Mouse (Mus musculus) liver, embryonic 13.5 days (tissue): Measurements from ENCODE around the gene 1700030K09Rik. TPM values are rescaled to one million over a fixed set of nuclear protein-coding genes. Genes with fewer than 3 reads are reported as not detected.
A peak's percentile ranks its signal among the peaks of the same experiment; 100 is the strongest.

Experiments
- ATAC-seq: fragments of 200-750 bp; cut with Nextera tagmentation; 2 replicates; pipeline ENCODE4 v1.8.0; 2017; ENCODE audit warnings: low read depth, mild to moderate bottlenecking, moderate number of reproducible peaks, moderate library complexity
- DNase-seq: peaks from one replicate; pipeline ENCODE4 v3.0.0; 2022
- H3K27ac ChIP-seq: fragments of 300-500 bp; sonication (generic); 2 replicates; pipeline ENCODE4 v1.5.1; 2015; ENCODE audit warnings: moderate library complexity, mild to moderate bottlenecking, inconsistent platforms
- H3K27me3 ChIP-seq: fragments of 300-500 bp; sonication (generic); 2 replicates; pipeline ENCODE4 v1.6.1; 2015; ENCODE audit warnings: mild to moderate bottlenecking, inconsistent platforms
- H3K36me3 ChIP-seq: fragments of 300-500 bp; sonication (generic); 2 replicates; pipeline ENCODE4 v1.6.1; 2015; ENCODE audit warnings: mild to moderate bottlenecking, inconsistent platforms
- H3K4me1 ChIP-seq: fragments of 300-500 bp; sonication (generic); replicated peaks from 2 replicates; pipeline ENCODE4 v1.6.1; 2015; ENCODE audit warnings: inconsistent platforms
- H3K4me2 ChIP-seq: fragments of 300-500 bp; sonication (generic); 2 replicates; pipeline ENCODE4 v1.6.1; 2015; ENCODE audit warnings: inconsistent platforms, mild to moderate bottlenecking, moderate library complexity
- H3K4me3 ChIP-seq: fragments of 300-500 bp; sonication (generic); replicated peaks from 2 replicates; pipeline ENCODE4 v1.5.1; 2015; ENCODE audit warnings: mild to moderate bottlenecking, inconsistent platforms
- H3K9ac ChIP-seq: fragments of 300-500 bp; sonication (generic); 2 replicates; pipeline ENCODE4 v1.6.1; 2015; ENCODE audit warnings: mild to moderate bottlenecking, inconsistent platforms
- H3K9me3 ChIP-seq: fragments of 300-500 bp; sonication (generic); replicated peaks from 2 replicates; pipeline ENCODE4 v1.6.1; 2016; ENCODE audit warnings: inconsistent platforms
- WGBS: fragments of 180-500 bp; shearing (Covaris S2); methylation state at CpG from one replicate; pipeline ENCODE4 v1.1.7; 2015; ENCODE audit not compliant: insufficient replicate concordance; 5-methylcytosine and 5-hydroxymethylcytosine counted together
- polyA plus RNA-seq: library from polyadenylated mRNA; unstranded; fragments of >200 nt; fragmentation: Nextera tagmentation; extraction: Ambion mirVana; gene quantifications from 2 replicates; pipeline ENCODE4 v1.2.1, GENCODE M21; 2015

Gene 1700030K09Rik
- polyA plus RNA-seq, 1 experiment from 2014 or later: 4.2 TPM

GRCm38 (mm10) chr8:72459881-72460533 lies 16.3 kb downstream of the 1700030K09Rik start:
- Histone ChIP-seq H3K36me3 (peaks cover 74% of the 10 kb centered on the region), H3K4me3 (no peak overlapping the region), H3K9ac (no peak overlapping the region), H3K9me3 (no peaks in the 10 kb centered on the region), H3K4me1 (no peaks in the 10 kb centered on the region), H3K27me3 (no peaks in the 10 kb centered on the region), H3K4me2 (no peak overlapping the region), H3K27ac (no peak overlapping the region)
- ATAC-seq: no peak
- no peak for DNase-seq
- 85% methylated on average over 4 of the region's 4 CpGs for WGBS

- no peak for ATAC-seq
- no peak overlapping the region for H3K9ac ChIP-seq
- H3K4me3 ChIP-seq: no peak overlapping the region
- no peak overlapping the region for H3K4me2 ChIP-seq
- no peak for DNase-seq
- no peaks in the 10 kb centered on the region for H3K9me3 ChIP-seq
- peaks cover 100% of the 10 kb centered on the region for H3K36me3 ChIP-seq
- WGBS: 93% methylated on average over 10 of the region's 10 CpGs
- no peaks in the 10 kb centered on the region for H3K4me1 ChIP-seq
- no peak overlapping the region for H3K27ac ChIP-seq
- H3K27me3 ChIP-seq: no peaks in the 10 kb centered on the region
Measured at GRCm38 (mm10) chr8:72464211-72464610, 20.5 kb downstream of the 1700030K09Rik start.

GRCm38 (mm10) chr8:72469243-72469642 lies 25.6 kb downstream of the 1700030K09Rik start:
- ATAC-seq: no peak
- H3K27ac ChIP-seq: no peak overlapping the region
- H3K4me2 ChIP-seq: no peak overlapping the region

GRCm38 (mm10) chr8:72469984-72470383 lies 26.3 kb downstream of the 1700030K09Rik start:
- H3K9me3 ChIP-seq: no peaks in the 10 kb centered on the region
- DNase-seq (no peak), ATAC-seq (no peak)
- no peak overlapping the region for H3K4me2 ChIP-seq
- H3K36me3 ChIP-seq: peaks cover 87% of the 10 kb centered on the region
- peaks cover 22% of the 10 kb centered on the region for H3K4me1 ChIP-seq
- 83% methylated on average over 8 of the region's 8 CpGs for WGBS
- no peak overlapping the region for H3K27ac ChIP-seq
- no peak overlapping the region for H3K9ac ChIP-seq
- H3K27me3 ChIP-seq: no peaks in the 10 kb centered on the region
- no peak overlapping the region for H3K4me3 ChIP-seq

More at GRCm38 (mm10) chr8:72469243-72469642, 25.6 kb downstream of the 1700030K09Rik start:
- H3K36me3 ChIP-seq: peaks cover 94% of the 10 kb centered on the region
- no peak for DNase-seq
- H3K9me3 ChIP-seq: no peaks in the 10 kb centered on the region
- no peak overlapping the region for H3K4me3 ChIP-seq
- 69% methylated on average over 2 of the region's 2 CpGs for WGBS
- peaks cover 19% of the 10 kb centered on the region for H3K4me1 ChIP-seq
- H3K9ac ChIP-seq: no peak overlapping the region
- no peaks in the 10 kb centered on the region for H3K27me3 ChIP-seq

GRCm38 (mm10) chr8:72470684-72471083 lies 27.0 kb downstream of the 1700030K09Rik start:
- ATAC-seq (no peak), DNase-seq (no peak)
- H3K4me3 ChIP-seq: no peak overlapping the region
- peaks cover 80% of the 10 kb centered on the region for H3K36me3 ChIP-seq
- no peak overlapping the region for H3K4me2 ChIP-seq
- no peaks in the 10 kb centered on the region for H3K27me3 ChIP-seq
- H3K9ac ChIP-seq: no peak overlapping the region
- peaks cover 26% of the 10 kb centered on the region for H3K4me1 ChIP-seq
- no peak overlapping the region for H3K27ac ChIP-seq
- no peaks in the 10 kb centered on the region for H3K9me3 ChIP-seq
- 90% methylated on average over 7 of the region's 7 CpGs for WGBS

- no peaks in the 10 kb centered on the region for H3K27me3 ChIP-seq
- peak within 1 kb of the TSS; percentile 77 for H3K4me3 ChIP-seq
- WGBS: under 1% methylated on average over 80 of the region's 80 CpGs
- peaks cover 47% of the 10 kb centered on the region for H3K4me1 ChIP-seq
- peak within 1 kb of the TSS; percentile 91 for H3K27ac ChIP-seq
- peak within 1 kb of the TSS; percentile 89 for H3K9ac ChIP-seq
- peak; percentile 94 for ATAC-seq
- no peaks in the 10 kb centered on the region for H3K9me3 ChIP-seq
- DNase-seq: peak; percentile 96
- H3K4me2 ChIP-seq: peak within 1 kb of the TSS; percentile 98
- H3K36me3 ChIP-seq: peaks cover 46% of the 10 kb centered on the region
Measured at GRCm38 (mm10) chr8:72474826-72475546, 31.3 kb downstream of the 1700030K09Rik start, which contains the start of gene Cherp. Gene Cherp, minus strand, starts transcription at chr8:72475226.

- H3K27ac ChIP-seq: peak overlapping the region; percentile 23; the same call in 1 of the 2 replicates
- no peak overlapping the region for H3K9ac ChIP-seq
- ATAC-seq (0 out of 2 replicates have a peak, but pooled peaks have one; percentile 30), DNase-seq (no peak)
- peaks cover 31% of the 10 kb centered on the region for H3K4me1 ChIP-seq
- 47% methylated on average over 6 of the region's 6 CpGs for WGBS
- no peaks in the 10 kb centered on the region for H3K9me3 ChIP-seq
- H3K4me3 ChIP-seq: no peak overlapping the region
- no peaks in the 10 kb centered on the region for H3K27me3 ChIP-seq
- H3K4me2 ChIP-seq: no peak overlapping the region
- peaks cover 92% of the 10 kb centered on the region for H3K36me3 ChIP-seq
Measured at GRCm38 (mm10) chr8:72485456-72486199, 41.9 kb downstream of the 1700030K09Rik start.

GRCm38 (mm10) chr8:72487014-72487413 lies 43.3 kb downstream of the 1700030K09Rik start:
- H3K27ac ChIP-seq: no peak overlapping the region
- DNase-seq (no peak), ATAC-seq (no peak)
- H3K36me3 ChIP-seq: peaks cover 81% of the 10 kb centered on the region
- H3K4me3 ChIP-seq: no peak overlapping the region
- H3K9ac ChIP-seq: no peak overlapping the region; the same call in 1 of the 2 replicates
- no peaks in the 10 kb centered on the region for H3K9me3 ChIP-seq
- H3K4me2 ChIP-seq: no peak overlapping the region
- H3K27me3 ChIP-seq: no peaks in the 10 kb centered on the region
- peaks cover 45% of the 10 kb centered on the region for H3K4me1 ChIP-seq

GRCm38 (mm10) chr8:72491017-72491416 lies 47.3 kb downstream of the 1700030K09Rik start:
- Histone ChIP-seq H3K9me3 (no peaks in the 10 kb centered on the region), H3K4me2 (peak overlapping the region; percentile 91), H3K4me3 (peak overlapping the region; percentile 98), H3K36me3 (peaks cover 57% of the 10 kb centered on the region), H3K27me3 (no peaks in the 10 kb centered on the region), H3K4me1 (peaks cover 71% of the 10 kb centered on the region), H3K27ac (0 out of 2 replicates have a peak overlapping the region, but pooled peaks have one; percentile 6), H3K9ac (peak overlapping the region; percentile 94)
- 71% methylated on average over 2 of the region's 2 CpGs for WGBS
- ATAC-seq (no peak), DNase-seq (no peak)

- peak within 1 kb of the TSS; percentile 91 for H3K4me2 ChIP-seq
- H3K9ac ChIP-seq: peak within 1 kb of the TSS; percentile 94
- H3K9me3 ChIP-seq: no peaks in the 10 kb centered on the region
- ATAC-seq: peak; percentile 32
- H3K27me3 ChIP-seq: no peaks in the 10 kb centered on the region
- peaks cover 57% of the 10 kb centered on the region for H3K36me3 ChIP-seq
- 1% methylated on average over 82 of the region's 98 CpGs for WGBS
- H3K4me1 ChIP-seq: peaks cover 65% of the 10 kb centered on the region
- DNase-seq: no peak
- peak within 1 kb of the TSS; percentile 98 for H3K4me3 ChIP-seq
- peak within 1 kb of the TSS; percentile 87 for H3K27ac ChIP-seq
Measured at GRCm38 (mm10) chr8:72491680-72492621, 48.3 kb downstream of the 1700030K09Rik start, which contains the start of gene Slc35e1. Gene Slc35e1, minus strand, starts transcription at chr8:72492614.
